Mouse (Mus musculus) lung, postnatal 10 days (tissue): Measurements from ENCODE around the gene Cdk12.
A peak's percentile ranks its signal among the peaks of the same experiment; 100 is the strongest.

Source experiments
- DNase-seq: peaks from one replicate; pipeline ENCODE4 v3.0.0; 2021

The Cdk12 gene

GRCm38 (mm10) chr11:98260706-98261479 lies 58.0 kb downstream of the Cdk12 start:
- no peak for DNase-seq

- peak; percentile 83 for DNase-seq
Observed at GRCm38 (mm10) chr11:98265039-98265438, 62.2 kb downstream of the Cdk12 start.

GRCm38 (mm10) chr11:98265891-98266290 lies 63.0 kb downstream of the Cdk12 start:
- no peak for DNase-seq

- DNase-seq: no peak
Observed at GRCm38 (mm10) chr11:98266699-98267402, 64.0 kb downstream of the Cdk12 start.

- DNase-seq: no peak
Observed at GRCm38 (mm10) chr11:98270066-98270465, 67.2 kb downstream of the Cdk12 start.

GRCm38 (mm10) chr11:98270466-98270865 lies 67.6 kb downstream of the Cdk12 start:
- DNase-seq: no peak

- no peak for DNase-seq
Observed at GRCm38 (mm10) chr11:98283740-98284139, 80.9 kb downstream of the Cdk12 start.

GRCm38 (mm10) chr11:98284230-98284629 lies 81.4 kb downstream of the Cdk12 start:
- peak; percentile 23 for DNase-seq

- no peak for DNase-seq
Observed at GRCm38 (mm10) chr11:98285368-98285767, 82.5 kb downstream of the Cdk12 start.

- no peak for DNase-seq
Observed at GRCm38 (mm10) chr11:98287531-98287930, 84.7 kb downstream of the Cdk12 start.

GRCm38 (mm10) chr11:98287961-98288360 lies 85.1 kb downstream of the Cdk12 start:
- DNase-seq: no peak

- DNase-seq: no peak
Observed at GRCm38 (mm10) chr11:98289873-98290272, 87.0 kb downstream of the Cdk12 start.

- DNase-seq: no peak
Observed at GRCm38 (mm10) chr11:98290906-98291305, 88.0 kb downstream of the Cdk12 start.

GRCm38 (mm10) chr11:98293070-98293469 lies 90.2 kb downstream of the Cdk12 start:
- no peak for DNase-seq

- DNase-seq: peak; percentile 78
Observed at GRCm38 (mm10) chr11:98294188-98295012, 91.5 kb downstream of the Cdk12 start.

GRCm38 (mm10) chr11:98295013-98295585 lies 92.2 kb downstream of the Cdk12 start:
- DNase-seq: no peak

GRCm38 (mm10) chr11:98296277-98296676 lies 93.4 kb downstream of the Cdk12 start:
- DNase-seq: peak; percentile 47

GRCm38 (mm10) chr11:98296916-98297315 lies 94.1 kb downstream of the Cdk12 start:
- no peak for DNase-seq

- DNase-seq: no peak
Observed at GRCm38 (mm10) chr11:98297778-98298177, 94.9 kb downstream of the Cdk12 start.

GRCm38 (mm10) chr11:98298484-98299205 lies 95.8 kb downstream of the Cdk12 start:
- peak; percentile 71 for DNase-seq

GRCm38 (mm10) chr11:98313790-98314323 lies 111.0 kb downstream of the Cdk12 start:
- peak; percentile 81 for DNase-seq

GRCm38 (mm10) chr11:98317479-98317878 lies 114.6 kb downstream of the Cdk12 start:
- DNase-seq: no peak
